Mouse (Mus musculus) stomach, postnatal 0 days (tissue): ENCODE measurements around the gene Fam83f. TPM values are rescaled to one million over a fixed set of nuclear protein-coding genes. Genes with fewer than 3 reads are reported as not detected.
A peak's percentile ranks its signal among the peaks of the same experiment; 100 is the strongest.
"Not testable (repeated sequence)": the region's sequence is repeated elsewhere in the genome, so short reads cannot be mapped to it uniquely, and the experiment has no call there.

Experiments
- ATAC-seq: fragments of 200-750 bp; cut with Nextera tagmentation; 2 replicates; pipeline ENCODE4 v1.8.0; 2017; ENCODE audit not compliant: low FRiP score, low TSS enrichment
- DNase-seq: peaks from one replicate; pipeline ENCODE4 v3.0.0-alpha.2; 2016; ENCODE audit warnings: low spot score
- H3K27ac ChIP-seq: fragments of 300-500 bp; sonication (generic); replicated peaks from 2 replicates; pipeline ENCODE4 v1.5.1; 2014; ENCODE audit warnings: mild to moderate bottlenecking, control low read depth
- H3K27me3 ChIP-seq: fragments of 300-500 bp; sonication (generic); 2 replicates; pipeline ENCODE4 v1.6.1; 2014; ENCODE audit warnings: low read length; ENCODE audit not compliant: control insufficient read depth, insufficient read depth
- H3K36me3 ChIP-seq: fragments of 300-500 bp; sonication (generic); 2 replicates; pipeline ENCODE4 v1.6.1; 2014; ENCODE audit warnings: low read length, mixed read lengths; ENCODE audit not compliant: control insufficient read depth, insufficient read depth
- H3K4me1 ChIP-seq: fragments of 300-500 bp; sonication (generic); replicated peaks from 2 replicates; pipeline ENCODE4 v1.6.1; 2014; ENCODE audit warnings: antibody characterized with exemption; ENCODE audit not compliant: control insufficient read depth, insufficient read depth
- H3K4me2 ChIP-seq: fragments of 300-500 bp; sonication (generic); replicated peaks from 2 replicates; pipeline ENCODE4 v1.6.1; 2014; ENCODE audit warnings: low read depth, mild to moderate bottlenecking, control low read depth, moderate library complexity
- H3K4me3 ChIP-seq: fragments of 300-500 bp; sonication (generic); 2 replicates; pipeline ENCODE4 v1.5.1; 2014; ENCODE audit warnings: low read depth, low read length, control low read depth
- H3K9ac ChIP-seq: fragments of 300-500 bp; sonication (generic); 2 replicates; pipeline ENCODE4 v1.6.1; 2014; ENCODE audit warnings: mild to moderate bottlenecking, low read length, control low read depth, mixed read lengths
- H3K9me3 ChIP-seq: fragments of 300-500 bp; sonication (generic); 2 replicates; pipeline ENCODE4 v1.6.1; 2016; ENCODE audit warnings: low read length; ENCODE audit not compliant: control insufficient read depth
- CTCF ChIP-seq: IDR thresholded peaks from 2 replicates; pipeline ENCODE4 v1.5.1; 2016; ENCODE audit warnings: antibody characterized with exemption, low read depth, mild to moderate bottlenecking, moderate library complexity
- EP300 ChIP-seq: optimal IDR thresholded peaks from 2 replicates; pipeline ENCODE3; 2016; ENCODE audit warnings: antibody characterized with exemption
- WGBS: fragments of 180-500 bp; shearing (Covaris S2); extraction: QIAGEN DNeasy Blood & Tissue Kit; methylation state at CpG from one replicate; pipeline ENCODE4 v1.1.7; 2014; 5-methylcytosine and 5-hydroxymethylcytosine counted together
- polyA plus RNA-seq: library from polyadenylated mRNA; unstranded; fragments of >200 nt; fragmentation: Nextera tagmentation; extraction: Ambion mirVana; gene quantifications from 2 replicates; pipeline ENCODE4 v1.2.1, GENCODE M21; 2015

Gene Fam83f
- polyA plus RNA-seq, 1 experiment from 2014 or later, result 20.5 TPM

DNA sequence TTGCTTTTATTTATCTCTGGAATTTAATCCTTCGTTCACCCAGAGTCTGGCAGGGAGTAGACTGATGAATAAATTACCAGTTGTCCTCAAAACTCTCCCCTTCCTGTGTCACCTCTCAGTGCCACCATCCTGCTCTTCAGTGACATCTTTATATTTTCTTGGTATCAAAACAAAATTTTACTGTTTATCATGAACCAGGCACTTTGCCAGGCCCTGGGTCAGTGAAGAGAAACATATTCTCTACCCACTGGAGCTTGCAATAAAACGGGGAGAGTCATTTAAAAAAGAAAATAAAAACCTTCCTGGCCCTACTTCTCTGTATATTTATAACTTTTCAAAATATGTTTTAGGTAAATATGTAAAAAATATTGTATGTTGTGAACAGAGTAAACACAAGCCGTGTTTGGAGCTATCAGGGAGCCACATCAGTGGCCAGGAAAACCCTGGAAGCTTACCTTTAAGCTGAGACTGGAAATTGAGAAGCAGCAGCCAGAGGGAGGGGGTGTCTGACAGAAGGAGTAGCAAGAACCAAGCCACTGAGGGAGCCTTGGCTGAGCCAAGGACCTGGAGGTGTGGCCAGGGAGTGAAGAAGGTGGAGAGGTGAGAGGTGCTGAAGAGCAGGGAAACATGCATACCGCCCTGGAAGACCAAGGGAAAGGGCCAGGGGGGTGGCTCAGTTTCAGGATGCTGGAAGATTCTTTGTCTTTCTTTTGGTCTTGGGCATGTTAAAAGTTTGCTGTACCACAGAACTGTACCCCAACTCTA lies 60.8 kb downstream of the Fam83f start:
- H3K4me1 ChIP-seq, result no peaks in the 10 kb centered on the region
- H3K27ac ChIP-seq, result no peak overlapping the region
- DNase-seq (no peak), ATAC-seq (no peak)
- TF ChIP-seq EP300 (no peak), CTCF (no peak)
- H3K27me3 ChIP-seq, result no peaks in the 10 kb centered on the region
- 30% methylated on average over 4 of the region's 4 CpGs for WGBS
- no peaks in the 10 kb centered on the region for H3K36me3 ChIP-seq
- H3K4me3 ChIP-seq, result no peak overlapping the region
- H3K9me3 ChIP-seq, result no peaks in the 10 kb centered on the region
- H3K4me2 ChIP-seq, result no peak overlapping the region
- no peak overlapping the region for H3K9ac ChIP-seq

DNA sequence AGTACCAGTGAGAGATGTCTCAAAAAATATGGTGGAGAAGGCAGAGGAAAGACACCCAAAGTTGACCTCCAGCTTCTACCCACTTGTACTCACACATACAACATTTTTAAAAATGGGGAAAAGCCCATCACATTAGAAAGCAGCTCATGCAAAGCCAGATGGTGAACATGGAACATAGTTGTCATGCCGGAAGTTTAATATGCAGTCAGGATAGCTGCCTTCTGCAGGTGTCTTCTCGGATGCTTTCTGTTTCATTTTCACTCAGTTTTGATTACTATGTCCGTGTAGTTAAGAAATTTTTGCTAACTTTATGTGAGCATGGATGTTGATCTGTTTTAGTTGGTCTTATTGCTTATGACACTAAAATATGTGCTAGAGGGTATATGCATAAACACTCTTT lies 63.7 kb downstream of the Fam83f start:
- Histone ChIP-seq H3K4me1 (no peaks in the 10 kb centered on the region), H3K9ac (no peak overlapping the region), H3K4me3 (no peak overlapping the region), H3K27ac (no peak overlapping the region), H3K27me3 (no peaks in the 10 kb centered on the region), H3K9me3 (no peaks in the 10 kb centered on the region), H3K36me3 (no peaks in the 10 kb centered on the region), H3K4me2 (no peak overlapping the region)
- ATAC-seq, result no peak
- DNase-seq, result no peak
- TF ChIP-seq EP300 (no peak), CTCF (no peak)
- WGBS, result 83% methylated on average over 3 of the region's 3 CpGs

DNA sequence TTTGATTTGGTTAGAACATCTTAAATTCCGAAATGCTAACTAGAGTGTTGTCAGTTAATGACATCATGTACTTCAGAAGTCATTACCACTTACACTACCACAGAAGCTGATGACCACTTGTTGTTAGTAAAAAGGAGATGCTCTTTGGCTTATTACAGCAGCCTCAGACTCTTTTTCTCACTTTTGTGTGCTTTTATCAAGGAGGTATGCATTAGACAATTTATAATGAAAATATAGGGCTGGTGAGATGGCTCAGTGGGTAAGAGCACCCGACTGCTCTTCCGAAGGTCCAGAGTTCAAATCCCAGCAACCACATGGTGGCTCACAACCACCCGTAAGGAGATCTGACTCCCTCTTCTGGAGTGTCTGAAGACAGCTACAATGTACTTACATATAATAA lies 64.1 kb downstream of the Fam83f start:
- H3K4me3 ChIP-seq, H3K9ac ChIP-seq, H3K27ac ChIP-seq, DNase-seq, H3K36me3 ChIP-seq, H3K4me1 ChIP-seq, ATAC-seq, H3K4me2 ChIP-seq, H3K9me3 ChIP-seq, H3K27me3 ChIP-seq: not testable (repeated sequence)
- 92% methylated on average over 3 of the region's 4 CpGs for WGBS

DNA sequence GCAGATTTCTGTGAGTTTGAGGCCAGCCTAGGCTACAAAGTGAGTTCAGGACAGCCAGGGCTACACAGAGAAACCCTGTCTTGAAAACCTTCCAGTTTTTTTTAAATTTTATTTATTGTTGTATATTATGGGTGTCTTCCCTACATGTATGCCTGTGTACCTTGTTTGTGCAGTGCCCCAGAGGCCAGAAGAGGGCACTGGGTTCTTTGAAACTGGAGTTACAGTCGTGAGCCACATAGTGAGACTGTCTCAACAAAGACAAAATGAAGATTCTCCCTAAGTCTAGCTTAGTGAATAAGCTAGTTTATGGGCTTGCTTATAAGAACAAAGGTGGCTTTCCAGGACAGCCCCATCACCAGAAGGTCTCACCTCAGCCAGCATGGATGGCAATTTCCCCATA lies 64.9 kb downstream of the Fam83f start:
- WGBS, result 67% methylated on average over 1 of the region's 1 CpGs

DNA sequence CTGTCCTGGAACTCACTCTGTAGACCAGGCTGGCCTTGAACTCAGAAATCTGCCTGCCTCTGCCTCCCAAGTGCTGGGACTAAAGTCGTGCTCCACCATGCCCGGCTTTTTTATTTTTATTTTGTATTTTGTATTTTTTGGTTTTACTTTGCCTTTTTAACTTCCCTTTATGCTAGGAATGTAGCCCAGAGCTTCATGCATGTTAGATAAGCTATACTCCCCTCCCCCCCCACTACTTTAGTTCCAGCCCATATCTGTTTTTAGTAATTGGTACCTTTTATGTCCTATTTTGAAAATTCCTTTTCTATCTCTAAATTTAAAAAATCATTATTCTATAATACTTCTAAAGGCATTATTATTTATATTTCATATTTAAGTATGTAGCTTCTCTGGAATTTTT lies 66.6 kb downstream of the Fam83f start:
- TF ChIP-seq CTCF, result no peak
- TF ChIP-seq EP300, result no peak
- DNase-seq, result no peak
- Histone ChIP-seq H3K36me3 (no peaks in the 10 kb centered on the region), H3K9me3 (no peaks in the 10 kb centered on the region), H3K4me1 (no peaks in the 10 kb centered on the region), H3K9ac (no peak overlapping the region), H3K4me2 (no peak overlapping the region), H3K27me3 (no peaks in the 10 kb centered on the region), H3K27ac (no peak overlapping the region), H3K4me3 (no peak overlapping the region)
- WGBS, result 90% methylated on average over 2 of the region's 2 CpGs
- no peak for ATAC-seq

More for the DNA sequence above, 64.9 kb downstream of the Fam83f start:
- no peaks in the 10 kb centered on the region for H3K27me3 ChIP-seq
- DNase-seq (no peak), ATAC-seq (no peak)
- no peak overlapping the region for H3K27ac ChIP-seq
- H3K36me3 ChIP-seq, result no peaks in the 10 kb centered on the region
- H3K4me3 ChIP-seq, result no peak overlapping the region
- no peak overlapping the region for H3K9ac ChIP-seq
- TF ChIP-seq EP300, result no peak
- peak; percentile 44 for TF ChIP-seq CTCF
- no peak overlapping the region for H3K4me2 ChIP-seq
- H3K9me3 ChIP-seq, result no peaks in the 10 kb centered on the region
- H3K4me1 ChIP-seq, result no peaks in the 10 kb centered on the region

DNA sequence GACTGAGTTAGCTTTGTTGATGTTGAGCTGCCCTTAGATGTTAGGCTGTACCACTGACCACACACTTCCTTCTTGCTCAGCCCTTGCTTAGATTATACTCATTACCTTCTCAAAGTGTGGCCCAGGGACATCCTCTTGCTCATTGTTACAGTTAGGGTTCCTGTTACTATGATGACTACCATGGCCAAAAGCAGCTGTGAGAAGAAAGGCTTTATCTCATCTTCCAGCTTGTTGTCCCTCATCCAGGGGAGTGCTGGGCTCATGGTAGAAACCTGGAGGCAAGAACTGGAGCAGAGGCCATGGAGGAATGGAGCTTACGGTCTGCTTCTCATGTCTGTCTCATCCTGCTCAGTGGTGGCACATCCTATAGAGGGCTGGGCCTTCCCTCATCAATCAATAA lies 68.3 kb downstream of the Fam83f start:
- Histone ChIP-seq H3K9me3 (no peaks in the 10 kb centered on the region), H3K4me3 (no peak overlapping the region), H3K9ac (no peak overlapping the region), H3K4me1 (no peaks in the 10 kb centered on the region), H3K27me3 (no peaks in the 10 kb centered on the region), H3K27ac (peak overlapping the region; percentile 53; the same call in 1 of the 2 replicates), H3K4me2 (no peak overlapping the region), H3K36me3 (no peaks in the 10 kb centered on the region)
- no peak for ATAC-seq
- WGBS, result 94% methylated on average over 1 of the region's 1 CpGs
- DNase-seq, result no peak
- TF ChIP-seq EP300 (no peak), CTCF (no peak)
